Mouse (Mus musculus): ENCODE measurements around the gene Garnl3. TPM values are rescaled to one million over a fixed set of nuclear protein-coding genes. Genes with fewer than 3 reads are reported as not detected.

The Garnl3 gene
- polyA plus RNA-seq, 1 experiment from 2014 or later = 13.6 TPM

- DNase-seq (ENCODE audit: low spot score, missing footprints) (no peak), ATAC-seq (ENCODE audit: low FRiP score) (no peak)
- WGBS = 80% methylated on average over 10 of the region's 10 CpGs
Observed at GRCm38 (mm10) chr2:33053966-33054365, 77.5 kb downstream of the Garnl3 start.

GRCm38 (mm10) chr2:33047360-33047759, 84.1 kb downstream of the Garnl3 start:
- H3K4me1 ChIP-seq (ENCODE audit: control insufficient read depth, insufficient read depth, low read length) = no peaks in the 10 kb centered on the region
- H3K27me3 ChIP-seq (ENCODE audit: control insufficient read depth, insufficient read depth, low read length) = no peaks in the 10 kb centered on the region
- H3K4me2 ChIP-seq = no peak overlapping the region
- no peaks in the 10 kb centered on the region for H3K9me3 ChIP-seq (ENCODE audit: control insufficient read depth, low read length)
- H3K27ac ChIP-seq (ENCODE audit: low read depth, low read length) = no peak overlapping the region
- H3K36me3 ChIP-seq (ENCODE audit: control insufficient read depth, insufficient read depth, low read length) = no peaks in the 10 kb centered on the region
- ATAC-seq (ENCODE audit: low FRiP score) = no peak
- no peak overlapping the region for H3K9ac ChIP-seq (ENCODE audit: low read length)
- 72% methylated on average over 3 of the region's 3 CpGs for WGBS
- H3K4me3 ChIP-seq (ENCODE audit: low read depth, low read length) = no peak overlapping the region
- DNase-seq (ENCODE audit: low spot score, missing footprints) = no peak

More at GRCm38 (mm10) chr2:33053966-33054365, 77.5 kb downstream of the Garnl3 start:
- H3K4me3 ChIP-seq (ENCODE audit: low read depth, low read length) = no peak overlapping the region
- no peaks in the 10 kb centered on the region for H3K4me1 ChIP-seq (ENCODE audit: control insufficient read depth, insufficient read depth, low read length)
- H3K4me2 ChIP-seq = no peak overlapping the region
- no peak overlapping the region for H3K9ac ChIP-seq (ENCODE audit: low read length)
- H3K36me3 ChIP-seq (ENCODE audit: control insufficient read depth, insufficient read depth, low read length) = no peaks in the 10 kb centered on the region
- H3K9me3 ChIP-seq (ENCODE audit: control insufficient read depth, low read length) = no peaks in the 10 kb centered on the region
- no peaks in the 10 kb centered on the region for H3K27me3 ChIP-seq (ENCODE audit: control insufficient read depth, insufficient read depth, low read length)
- H3K27ac ChIP-seq (ENCODE audit: low read depth, low read length) = no peak overlapping the region

- DNase-seq (ENCODE audit: low spot score, missing footprints) = no peak
- Histone ChIP-seq H3K4me3 (ENCODE audit: low read depth, low read length) (no peak overlapping the region), H3K27ac (ENCODE audit: low read depth, low read length) (no peak overlapping the region), H3K9me3 (ENCODE audit: control insufficient read depth, low read length) (no peaks in the 10 kb centered on the region), H3K4me1 (ENCODE audit: control insufficient read depth, insufficient read depth, low read length) (no peaks in the 10 kb centered on the region), H3K36me3 (ENCODE audit: control insufficient read depth, insufficient read depth, low read length) (no peaks in the 10 kb centered on the region), H3K4me2 (no peak overlapping the region), H3K9ac (ENCODE audit: low read length) (no peak overlapping the region), H3K27me3 (ENCODE audit: control insufficient read depth, insufficient read depth, low read length) (no peaks in the 10 kb centered on the region)
- no peak for ATAC-seq (ENCODE audit: low FRiP score)
- WGBS = 62% methylated on average over 5 of the region's 5 CpGs
Observed at GRCm38 (mm10) chr2:33046919-33047318, 84.5 kb downstream of the Garnl3 start.

- ATAC-seq (ENCODE audit: low FRiP score) (no peak), DNase-seq (ENCODE audit: low spot score, missing footprints) (no peak)
- Histone ChIP-seq H3K36me3 (ENCODE audit: control insufficient read depth, insufficient read depth, low read length) (no peaks in the 10 kb centered on the region), H3K9ac (ENCODE audit: low read length) (no peak overlapping the region), H3K27me3 (ENCODE audit: control insufficient read depth, insufficient read depth, low read length) (no peaks in the 10 kb centered on the region), H3K9me3 (ENCODE audit: control insufficient read depth, low read length) (no peaks in the 10 kb centered on the region), H3K4me1 (ENCODE audit: control insufficient read depth, insufficient read depth, low read length) (no peaks in the 10 kb centered on the region), H3K4me3 (ENCODE audit: low read depth, low read length) (no peak overlapping the region), H3K4me2 (no peak overlapping the region), H3K27ac (ENCODE audit: low read depth, low read length) (no peak overlapping the region)
- WGBS = 75% methylated on average over 3 of the region's 3 CpGs
Observed at GRCm38 (mm10) chr2:33045899-33046298, 85.6 kb downstream of the Garnl3 start.

- Histone ChIP-seq H3K4me2 (no peak overlapping the region), H3K4me3 (ENCODE audit: low read depth, low read length) (no peak overlapping the region), H3K9me3 (ENCODE audit: control insufficient read depth, low read length) (no peaks in the 10 kb centered on the region), H3K36me3 (ENCODE audit: control insufficient read depth, insufficient read depth, low read length) (no peaks in the 10 kb centered on the region), H3K9ac (ENCODE audit: low read length) (no peak overlapping the region), H3K27ac (ENCODE audit: low read depth, low read length) (no peak overlapping the region), H3K27me3 (ENCODE audit: control insufficient read depth, insufficient read depth, low read length) (no peaks in the 10 kb centered on the region), H3K4me1 (ENCODE audit: control insufficient read depth, insufficient read depth, low read length) (no peaks in the 10 kb centered on the region)
- WGBS = 85% methylated on average over 6 of the region's 6 CpGs
- ATAC-seq (ENCODE audit: low FRiP score) (no peak), DNase-seq (ENCODE audit: low spot score, missing footprints) (no peak)
Observed at GRCm38 (mm10) chr2:33042781-33043180, 88.7 kb downstream of the Garnl3 start.

GRCm38 (mm10) chr2:33041571-33041970, 89.9 kb downstream of the Garnl3 start:
- Histone ChIP-seq H3K4me2 (no peak overlapping the region), H3K4me1 (ENCODE audit: control insufficient read depth, insufficient read depth, low read length) (no peaks in the 10 kb centered on the region), H3K9ac (ENCODE audit: low read length) (no peak overlapping the region), H3K27ac (ENCODE audit: low read depth, low read length) (no peak overlapping the region), H3K36me3 (ENCODE audit: control insufficient read depth, insufficient read depth, low read length) (no peaks in the 10 kb centered on the region), H3K27me3 (ENCODE audit: control insufficient read depth, insufficient read depth, low read length) (no peaks in the 10 kb centered on the region), H3K4me3 (ENCODE audit: low read depth, low read length) (no peak overlapping the region), H3K9me3 (ENCODE audit: control insufficient read depth, low read length) (no peaks in the 10 kb centered on the region)
- no peak for ATAC-seq (ENCODE audit: low FRiP score)
- WGBS = 84% methylated on average over 3 of the region's 3 CpGs
- no peak for DNase-seq (ENCODE audit: low spot score, missing footprints)

- no peak overlapping the region for H3K4me2 ChIP-seq
- WGBS = 78% methylated on average over 1 of the region's 1 CpGs
- H3K9ac ChIP-seq (ENCODE audit: low read length) = no peak overlapping the region
- DNase-seq (ENCODE audit: low spot score, missing footprints) (no peak), ATAC-seq (ENCODE audit: low FRiP score) (no peak)
- H3K9me3 ChIP-seq (ENCODE audit: control insufficient read depth, low read length) = no peaks in the 10 kb centered on the region
- no peaks in the 10 kb centered on the region for H3K4me1 ChIP-seq (ENCODE audit: control insufficient read depth, insufficient read depth, low read length)
- H3K4me3 ChIP-seq (ENCODE audit: low read depth, low read length) = no peak overlapping the region
- no peaks in the 10 kb centered on the region for H3K27me3 ChIP-seq (ENCODE audit: control insufficient read depth, insufficient read depth, low read length)
- H3K36me3 ChIP-seq (ENCODE audit: control insufficient read depth, insufficient read depth, low read length) = no peaks in the 10 kb centered on the region
- no peak overlapping the region for H3K27ac ChIP-seq (ENCODE audit: low read depth, low read length)
Observed at GRCm38 (mm10) chr2:33037429-33037828, 94.0 kb downstream of the Garnl3 start.

GRCm38 (mm10) chr2:33035297-33035696, 96.2 kb downstream of the Garnl3 start:
- Histone ChIP-seq H3K9ac (ENCODE audit: low read length) (no peak overlapping the region), H3K27me3 (ENCODE audit: control insufficient read depth, insufficient read depth, low read length) (no peaks in the 10 kb centered on the region), H3K4me3 (ENCODE audit: low read depth, low read length) (no peak overlapping the region), H3K9me3 (ENCODE audit: control insufficient read depth, low read length) (no peaks in the 10 kb centered on the region), H3K4me2 (no peak overlapping the region), H3K4me1 (ENCODE audit: control insufficient read depth, insufficient read depth, low read length) (no peaks in the 10 kb centered on the region), H3K36me3 (ENCODE audit: control insufficient read depth, insufficient read depth, low read length) (no peaks in the 10 kb centered on the region), H3K27ac (ENCODE audit: low read depth, low read length) (no peak overlapping the region)
- ATAC-seq (ENCODE audit: low FRiP score) = no peak
- 90% methylated on average over 1 of the region's 1 CpGs for WGBS
- no peak for DNase-seq (ENCODE audit: low spot score, missing footprints)

GRCm38 (mm10) chr2:33033281-33033680, 98.2 kb downstream of the Garnl3 start:
- 90% methylated on average over 7 of the region's 7 CpGs for WGBS
- H3K9me3 ChIP-seq (ENCODE audit: control insufficient read depth, low read length) = no peaks in the 10 kb centered on the region
- H3K4me1 ChIP-seq (ENCODE audit: control insufficient read depth, insufficient read depth, low read length) = no peaks in the 10 kb centered on the region
- H3K27ac ChIP-seq (ENCODE audit: low read depth, low read length) = no peak overlapping the region
- H3K4me2 ChIP-seq = no peak overlapping the region
- no peak for DNase-seq (ENCODE audit: low spot score, missing footprints)
- no peaks in the 10 kb centered on the region for H3K36me3 ChIP-seq (ENCODE audit: control insufficient read depth, insufficient read depth, low read length)
- H3K27me3 ChIP-seq (ENCODE audit: control insufficient read depth, insufficient read depth, low read length) = no peaks in the 10 kb centered on the region
- ATAC-seq (ENCODE audit: low FRiP score) = no peak
- H3K9ac ChIP-seq (ENCODE audit: low read length) = no peak overlapping the region
- no peak overlapping the region for H3K4me3 ChIP-seq (ENCODE audit: low read depth, low read length)
